Mouse (Mus musculus): ENCODE results near the gene Emilin1. TPM values are rescaled to one million over a fixed set of nuclear protein-coding genes. Genes with fewer than 3 reads are reported as not detected.

Gene Emilin1
- polyA plus RNA-seq, 1 experiment from 2014 or later, result 12.3 TPM

DNA sequence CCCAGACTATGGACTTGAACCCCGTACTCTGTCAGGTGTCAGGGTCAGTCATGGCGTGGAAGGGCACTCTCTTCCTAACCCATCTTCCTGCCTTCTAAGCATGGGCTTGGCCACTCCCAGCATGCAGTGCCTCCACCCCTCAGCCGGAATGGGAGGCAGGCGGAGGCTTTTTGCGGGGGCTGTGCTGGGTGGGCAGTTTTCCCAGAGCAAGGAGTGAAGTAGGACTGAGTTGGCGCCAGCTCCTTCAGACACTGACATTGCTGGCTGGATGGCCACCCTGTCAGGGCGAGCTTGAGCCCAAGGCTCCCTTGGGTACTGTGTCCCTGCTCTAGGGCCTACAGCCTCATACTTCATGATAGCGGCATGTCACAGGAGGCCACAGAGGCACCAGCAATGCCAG, 55.2 kb downstream of the Emilin1 start, which contains the start of gene Tcf23:
Tcf23 (plus strand) TSS at position 247 of the 400 bp plus-strand sequence.
- WGBS, result 70% methylated on average over 8 of the region's 8 CpGs
- Histone ChIP-seq H3K4me2 (ENCODE audit: low read length) (no peak within 1 kb of the TSS), H3K36me3 (ENCODE audit: control insufficient read depth, insufficient read depth, low read length) (no peaks in the 10 kb centered on the region), H3K27ac (ENCODE audit: low read length) (no peak within 1 kb of the TSS), H3K27me3 (ENCODE audit: control insufficient read depth, insufficient read depth, low read depth, low read length) (0 out of 2 replicates have a peak, but pooled peaks cover 2% of the 10 kb centered on the region), H3K4me3 (ENCODE audit: low read depth, low read length) (no peak within 1 kb of the TSS), H3K9ac (ENCODE audit: low read depth, low read length) (no peak within 1 kb of the TSS), H3K9me3 (replicated peaks; ENCODE audit: control insufficient read depth, low read length, poor library complexity, severe bottlenecking) (no peaks in the 10 kb centered on the region), H3K4me1 (ENCODE audit: control insufficient read depth, insufficient read depth, low read length) (no peaks in the 10 kb centered on the region)
- no peak for ATAC-seq

DNA sequence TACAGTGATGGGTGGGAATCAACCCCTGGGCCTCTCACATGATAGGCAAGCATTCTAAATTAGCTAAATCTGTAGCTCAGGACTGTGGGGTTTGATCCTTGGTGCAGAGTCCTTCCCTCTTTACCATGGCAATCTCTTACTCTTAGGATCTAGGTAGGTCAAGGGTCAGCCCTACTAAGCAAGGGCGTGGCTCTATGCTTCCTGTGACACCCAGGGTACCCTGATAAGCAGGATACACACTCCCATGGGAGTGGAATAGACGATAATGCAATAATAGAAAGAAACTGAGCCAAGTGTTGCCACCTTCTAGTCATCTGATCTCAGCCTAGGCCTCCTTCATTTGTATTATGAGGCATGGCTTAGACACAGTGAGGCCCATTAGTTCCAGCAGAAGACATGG, 56.2 kb downstream of the Emilin1 start:
- H3K27ac ChIP-seq (ENCODE audit: low read length), result no peak overlapping the region
- no peaks in the 10 kb centered on the region for H3K36me3 ChIP-seq (ENCODE audit: control insufficient read depth, insufficient read depth, low read length)
- H3K4me1 ChIP-seq (ENCODE audit: control insufficient read depth, insufficient read depth, low read length), result no peaks in the 10 kb centered on the region
- no peak overlapping the region for H3K4me2 ChIP-seq (ENCODE audit: low read length)
- ATAC-seq, result no peak
- WGBS, result 68% methylated on average over 2 of the region's 2 CpGs
- H3K9ac ChIP-seq (ENCODE audit: low read depth, low read length), result no peak overlapping the region
- H3K27me3 ChIP-seq (ENCODE audit: control insufficient read depth, insufficient read depth, low read depth, low read length), result no peaks in the 10 kb centered on the region
- no peaks in the 10 kb centered on the region for H3K9me3 ChIP-seq (replicated peaks; ENCODE audit: control insufficient read depth, low read length, poor library complexity, severe bottlenecking)
- no peak overlapping the region for H3K4me3 ChIP-seq (ENCODE audit: low read depth, low read length)

Other genes starting within 250 kb of the Emilin1 start
- 22.6 and 30.5 TPM in 2 replicates for gene Cenpa, start 246.6 kb upstream of the Emilin1 start, polyA plus RNA-seq (2015; fragmentation: Nextera tagmentation; extraction: Ambion mirVana)
- gene Dpysl5, start 201.8 kb upstream of the Emilin1 start, polyA plus RNA-seq (2015; fragmentation: Nextera tagmentation; extraction: Ambion mirVana), result 284 and 306 TPM in 2 replicates
- 162 and 172 TPM in 2 replicates for gene Mapre3, start 98.8 kb upstream of the Emilin1 start, polyA plus RNA-seq (2015; fragmentation: Nextera tagmentation; extraction: Ambion mirVana)
- gene Tmem214, start 45.4 kb upstream of the Emilin1 start, polyA plus RNA-seq (2015; fragmentation: Nextera tagmentation; extraction: Ambion mirVana), result 67.5 and 69.7 TPM in 2 replicates
- 24.1 and 24.5 TPM in 2 replicates for gene Agbl5, start 24.7 kb upstream of the Emilin1 start, polyA plus RNA-seq (2015; fragmentation: Nextera tagmentation; extraction: Ambion mirVana)
- 202 and 215 TPM in 2 replicates for gene Ost4, start 5.6 kb upstream of the Emilin1 start, polyA plus RNA-seq (2015; fragmentation: Nextera tagmentation; extraction: Ambion mirVana)
- gene Khk, start 8.0 kb downstream of the Emilin1 start, polyA plus RNA-seq (2015; fragmentation: Nextera tagmentation; extraction: Ambion mirVana), result 9.6 and 9.9 TPM in 2 replicates
- 68.2 and 86.8 TPM in 2 replicates for gene Cgref1, start 32.2 kb downstream of the Emilin1 start, polyA plus RNA-seq (2015; fragmentation: Nextera tagmentation; extraction: Ambion mirVana)
- 102 and 105 TPM in 2 replicates for gene Preb, start 47.0 kb downstream of the Emilin1 start, polyA plus RNA-seq (2015; fragmentation: Nextera tagmentation; extraction: Ambion mirVana)
- not detected in 2 replicates for gene Tcf23, start 55.3 kb downstream of the Emilin1 start, polyA plus RNA-seq (2015; fragmentation: Nextera tagmentation; extraction: Ambion mirVana)
- 171 and 182 TPM in 2 replicates for gene Atraid, start 134.9 kb downstream of the Emilin1 start, polyA plus RNA-seq (2015; fragmentation: Nextera tagmentation; extraction: Ambion mirVana)
- gene Slc5a6, start 135.5 kb downstream of the Emilin1 start, polyA plus RNA-seq (2015; fragmentation: Nextera tagmentation; extraction: Ambion mirVana), result 29.4 and 30.3 TPM in 2 replicates
- 14.5 and 14.8 TPM in 2 replicates for gene Cad, start 141.4 kb downstream of the Emilin1 start, polyA plus RNA-seq (2015; fragmentation: Nextera tagmentation; extraction: Ambion mirVana)
- not detected in 2 replicates for gene Dnajc5g, start 192.9 kb downstream of the Emilin1 start, polyA plus RNA-seq (2015; fragmentation: Nextera tagmentation; extraction: Ambion mirVana)
- gene Slc30a3, start 194.8 kb downstream of the Emilin1 start, polyA plus RNA-seq (2015; fragmentation: Nextera tagmentation; extraction: Ambion mirVana), result 15.6 and 18.0 TPM in 2 replicates
- not detected in 2 replicates for gene Trim54, start 203.3 kb downstream of the Emilin1 start, polyA plus RNA-seq (2015; fragmentation: Nextera tagmentation; extraction: Ambion mirVana)
- gene Ucn, start 225.4 kb downstream of the Emilin1 start, polyA plus RNA-seq (2015; fragmentation: Nextera tagmentation; extraction: Ambion mirVana), result not detected in 2 replicates
- 48.1 and 54.2 TPM in 2 replicates for gene Mpv17, start 240.8 kb downstream of the Emilin1 start, polyA plus RNA-seq (2015; fragmentation: Nextera tagmentation; extraction: Ambion mirVana)